Mouse (Mus musculus) pancreas, adult 10 weeks (tissue): ENCODE measurements around the gene Cat. TPM values are rescaled to one million over a fixed set of nuclear protein-coding genes. Genes with fewer than 3 reads are reported as not detected.

Source experiments
- polyA plus RNA-seq: library from polyadenylated mRNA; stranded (reverse); fragments of 350-450 nt; fragmentation: Illumina TruSeq; extraction: RNeasy Lipid Tissue Mini Kit (QIAGEN cat#74804); gene quantifications from one replicate; pipeline ENCODE4 v1.2.3, GENCODE M21; 2015; ENCODE audit warnings: low read depth, low replicate concordance; ENCODE audit not compliant: insufficient read depth

Cat gene
- 20.4 TPM for polyA plus RNA-seq

GRCm38 (mm10) chr2:103484617-103485401 lies at the start of gene Cat:
Cat (minus strand) TSS chr2:103485160.

GRCm38 (mm10) chr2:103411348-103411747 lies 73.6 kb downstream of the Cat start, which contains the start of gene Elf5:
Elf5 (plus strand) TSS chr2:103411688.

Other genes starting within 250 kb of the Cat start
- 4.6 TPM for gene Ehf, start 181.9 kb downstream of the Cat start, polyA plus RNA-seq
- gene Elf5, start 73.5 kb downstream of the Cat start, polyA plus RNA-seq, result not detected
- gene Abtb2, start 81.2 kb upstream of the Cat start, polyA plus RNA-seq, result 1.5 TPM